Mouse (Mus musculus) thymus, postnatal 10 days (tissue): Measurements from ENCODE around the gene Samm50.

Experiments used
- DNase-seq, 2 experiments: peaks; one replicate each; pipeline ENCODE4 v3.0.0; 2021; ENCODE audit warnings: low spot score in 2 of 2

The Samm50 gene

GRCm38 (mm10) chr15:84210941-84211340 is 18.9 kb downstream of the Samm50 start:
- DNase-seq, result no peak

GRCm38 (mm10) chr15:84211564-84211963 is 19.5 kb downstream of the Samm50 start:
- DNase-seq, result no peak

- peak; percentile 55 to 86 for DNase-seq
These were observed 20.2 kb downstream of the Samm50 start for GRCm38 (mm10) chr15:84212031-84212755.

GRCm38 (mm10) chr15:84212756-84213105 is 20.7 kb downstream of the Samm50 start:
- DNase-seq, result no peak

- no peak for DNase-seq
These were observed 21.2 kb downstream of the Samm50 start for GRCm38 (mm10) chr15:84213162-84213739.

GRCm38 (mm10) chr15:84214476-84214875 is 22.4 kb downstream of the Samm50 start:
- DNase-seq, result no peak

GRCm38 (mm10) chr15:84215273-84215672 is 23.2 kb downstream of the Samm50 start:
- no peak for DNase-seq

- no peak for DNase-seq
These were observed 24.0 kb downstream of the Samm50 start for GRCm38 (mm10) chr15:84216026-84216425.

- no peak for DNase-seq
These were observed 24.5 kb downstream of the Samm50 start for GRCm38 (mm10) chr15:84216461-84217084.

- DNase-seq, result no peak
These were observed 26.1 kb downstream of the Samm50 start for GRCm38 (mm10) chr15:84217969-84218782.

- no peak for DNase-seq
These were observed 26.8 kb downstream of the Samm50 start for GRCm38 (mm10) chr15:84218783-84219271.

GRCm38 (mm10) chr15:84221539-84221938 is 29.5 kb downstream of the Samm50 start:
- no peak for DNase-seq

GRCm38 (mm10) chr15:84223423-84223822 is 31.4 kb downstream of the Samm50 start:
- DNase-seq, result no peak

- DNase-seq, result no peak
These were observed 32.7 kb downstream of the Samm50 start for GRCm38 (mm10) chr15:84224779-84225178.

GRCm38 (mm10) chr15:84226918-84227317 is 34.9 kb downstream of the Samm50 start:
- no peak for DNase-seq

GRCm38 (mm10) chr15:84230661-84231060 is 38.6 kb downstream of the Samm50 start:
- no peak for DNase-seq

- DNase-seq, result no peak
These were observed 39.2 kb downstream of the Samm50 start for GRCm38 (mm10) chr15:84231113-84231712.

- DNase-seq, result no peak
These were observed 39.9 kb downstream of the Samm50 start, which contains the start of gene Parvb for GRCm38 (mm10) chr15:84231721-84232561. Gene Parvb, plus strand, starts transcription at chr15:84232043.

- no peak for DNase-seq
These were observed 40.6 kb downstream of the Samm50 start for GRCm38 (mm10) chr15:84232609-84233008.

- DNase-seq, result no peak
These were observed 42.9 kb downstream of the Samm50 start for GRCm38 (mm10) chr15:84234794-84235581.
